In genomic region chr1:60903126-60903525, GRCm38 (mm10) we compare ENCODE assay signal across 1 mouse cellular context.
TF ChIP-seq lines count a peak whose summit lies in the region.

No protein-coding gene starts in this region.

TF ChIP-seq in CH12.LX, 34 proteins besides CTCF, POLR2A, EP300 and RAD21 (continued from another document):
- TF ChIP-seq PAX5 (IDR thresholded peaks at IDR 0.05; ENCODE audit: low read length) (no peak), MAFK (IDR thresholded peaks at IDR 0.05; ENCODE audit: insufficient replicate concordance, low read length) (peak; percentile 79; the same call in 1 of the 2 replicates), MAX (IDR thresholded peaks at IDR 0.05; ENCODE audit: low read length) (peak; percentile 78), USF1 (IDR thresholded peaks at IDR 0.05; ENCODE audit: low read depth, low read length) (no peak), IRF4 (IDR thresholded peaks at IDR 0.05; ENCODE audit: low read depth, low read length) (peak; percentile 74; the same call in 1 of the 2 replicates), USF2 (conservative IDR thresholded peaks at IDR 0.05; ENCODE audit: low read depth, low read length) (no peak), JUND (conservative IDR thresholded peaks at IDR 0.05; ENCODE audit: low read depth, low read length) (0 out of 2 replicates have a peak, but pooled peaks have one; percentile 69), TBP (conservative IDR thresholded peaks at IDR 0.05; ENCODE audit: low read depth, low read length) (peak; percentile 81), RCOR1 (conservative IDR thresholded peaks at IDR 0.05; ENCODE audit: low read depth, low read length) (peak; percentile 89), MXI1 (IDR thresholded peaks at IDR 0.05; ENCODE audit: low read depth, low read length) (peak; percentile 44; the same call in 1 of the 2 replicates), JUN (IDR thresholded peaks at IDR 0.05; ENCODE audit: insufficient read depth, low read depth, low read length) (peak; percentile 85), NELFE (IDR thresholded peaks at IDR 0.05; ENCODE audit: low read depth, low read length) (no peak)
